Mouse (Mus musculus): ENCODE results near the gene Zfp266. TPM values are rescaled to one million over a fixed set of nuclear protein-coding genes. Genes with fewer than 3 reads are reported as not detected.

The Zfp266 gene
- polyA plus RNA-seq (2012; rRNA removed; ENCODE audit: low replicate concordance) = 8.6 and 14.9 TPM in 2 replicates

GRCm38 (mm10) chr9:20521306-20521957 is at the start of gene Zfp266:
TSS of gene Zfp266 (minus strand) at chr9:20521417.

DNA sequence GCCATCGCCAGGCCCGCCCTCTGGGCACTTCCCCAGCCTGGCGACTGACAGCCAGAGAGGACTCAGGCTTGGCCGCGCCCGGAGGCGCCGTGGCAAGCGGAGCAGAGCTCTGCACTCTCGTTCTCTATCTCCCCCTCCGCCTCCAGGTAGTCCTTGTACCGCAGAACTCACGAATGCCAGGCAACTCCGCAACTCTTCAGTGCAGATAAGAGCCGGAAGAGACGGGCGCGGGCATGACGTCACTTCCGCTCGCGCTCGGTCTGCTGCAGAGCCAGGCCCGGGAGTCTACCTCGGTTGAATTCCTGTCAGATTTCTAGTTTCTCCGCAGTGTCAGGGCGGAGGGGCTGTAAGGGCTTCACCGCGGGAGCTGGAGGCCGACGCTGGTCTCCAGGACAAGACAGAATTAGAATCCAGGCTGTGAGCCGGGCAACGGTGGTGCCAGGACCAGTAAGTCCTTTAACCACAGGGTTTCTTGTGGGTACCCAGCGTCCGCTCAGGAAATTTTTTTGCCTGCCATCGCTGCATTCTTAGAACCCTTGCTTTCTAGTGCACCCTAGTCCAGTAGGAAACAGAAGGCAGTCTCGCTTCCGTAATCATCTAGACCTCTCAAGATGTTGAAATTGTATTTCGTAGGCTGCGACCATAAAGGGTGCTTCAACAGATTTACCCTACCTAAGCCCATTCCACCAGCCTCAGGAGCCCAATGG is 28.5 kb downstream of the Zfp266 start, which contains the start of gene Zfp426:
Gene Zfp426 (minus strand): TSS at position 220 of the 707 bp plus-strand sequence.

DNA sequence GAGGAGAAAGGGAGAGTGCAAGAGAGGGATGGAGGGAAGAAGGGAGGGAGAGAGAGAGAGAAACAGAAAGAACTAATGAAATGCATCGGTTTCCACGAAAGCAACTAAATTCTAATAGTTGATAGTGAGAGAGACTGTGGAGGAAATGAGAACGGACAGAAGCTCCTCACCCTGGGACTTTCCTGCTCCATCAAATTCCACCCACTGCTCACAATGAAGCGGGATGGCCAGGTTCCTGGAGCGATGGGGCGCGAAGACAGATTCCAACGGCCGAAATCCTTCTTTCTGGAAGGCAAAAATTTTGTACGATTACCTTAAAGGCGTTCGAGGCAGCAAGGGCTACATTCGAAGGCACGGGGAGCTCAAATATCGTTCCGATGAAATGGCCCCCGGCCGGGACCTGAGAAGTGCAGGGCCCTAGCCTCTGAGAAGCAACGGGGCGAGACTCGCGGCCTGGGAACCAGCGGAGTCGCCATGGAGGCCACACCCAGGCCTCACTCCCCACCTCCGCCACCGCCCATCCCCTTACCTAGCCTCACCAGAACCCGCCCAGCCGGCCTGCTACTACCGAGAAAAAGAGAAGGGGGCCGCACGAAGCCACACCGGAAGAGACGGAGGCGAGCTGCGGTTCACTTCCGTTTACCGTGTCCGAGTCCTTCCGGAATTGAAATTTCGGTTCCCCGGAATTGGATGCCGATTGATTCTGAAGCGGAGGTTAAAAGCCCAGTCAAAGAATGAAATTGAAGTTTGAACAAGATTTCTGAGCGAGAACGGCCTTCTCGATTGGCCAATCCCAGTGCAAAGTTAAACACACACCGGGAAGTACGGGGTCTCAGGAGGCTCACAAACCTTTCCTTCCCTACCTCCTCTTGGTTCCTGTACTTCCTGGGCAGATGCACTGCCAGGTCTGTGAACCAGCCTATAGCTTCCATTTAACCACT is 61.6 kb downstream of the Zfp266 start, which contains the start of gene Zfp26:
Gene Zfp26 (minus strand): TSS at position 786 of the 941 bp plus-strand sequence.

Other genes with a start within 250 kb of the Zfp266 start
- not detected in 2 replicates for gene Olfr39, start 239.1 kb downstream of the Zfp266 start, polyA plus RNA-seq (2012; rRNA removed; ENCODE audit: low replicate concordance)
- not detected in 2 replicates for gene Olfr873, start 222.9 kb downstream of the Zfp266 start, polyA plus RNA-seq (2012; rRNA removed; ENCODE audit: low replicate concordance)
- gene Olfr18, start 185.3 kb downstream of the Zfp266 start, polyA plus RNA-seq (2012; rRNA removed; ENCODE audit: low replicate concordance) = 0.12 TPM in 1 of 2 replicates, not detected in the other
- 6.2 and 6.5 TPM in 2 replicates for gene Zfp560, start 136.2 kb downstream of the Zfp266 start, polyA plus RNA-seq (2012; rRNA removed; ENCODE audit: low replicate concordance)
- gene Zfp26, start 61.3 kb downstream of the Zfp266 start, polyA plus RNA-seq (2012; rRNA removed; ENCODE audit: low replicate concordance) = 2.7 and 4.2 TPM in 2 replicates
- 6.2 and 8.7 TPM in 2 replicates for gene Zfp426, start 28.7 kb downstream of the Zfp266 start, polyA plus RNA-seq (2012; rRNA removed; ENCODE audit: low replicate concordance)
- gene Zfp846, start 59.9 kb upstream of the Zfp266 start, polyA plus RNA-seq (2012; rRNA removed; ENCODE audit: low replicate concordance) = 3.9 and 4.2 TPM in 2 replicates
- gene Ubl5, start 121.5 kb upstream of the Zfp266 start, polyA plus RNA-seq (2012; rRNA removed; ENCODE audit: low replicate concordance) = 160 and 168 TPM in 2 replicates
- 27.8 and 28.1 TPM in 2 replicates for gene Fbxl12, start 123.3 kb upstream of the Zfp266 start, polyA plus RNA-seq (2012; rRNA removed; ENCODE audit: low replicate concordance)
- gene Pin1, start 130.7 kb upstream of the Zfp266 start, polyA plus RNA-seq (2012; rRNA removed; ENCODE audit: low replicate concordance) = 20.4 and 23.5 TPM in 2 replicates
- gene Olfm2, start 224.9 kb upstream of the Zfp266 start, polyA plus RNA-seq (2012; rRNA removed; ENCODE audit: low replicate concordance) = 10.2 and 13.3 TPM in 2 replicates

Measured in subcutaneous adipose tissue, adult 2 months (tissue).